Mouse (Mus musculus): ENCODE data around the gene Klra2.
"Not testable (repeated sequence)": the region's sequence is repeated elsewhere in the genome, so short reads cannot be mapped to it uniquely, and the experiment has no call there.

The Klra2 gene

DNA sequence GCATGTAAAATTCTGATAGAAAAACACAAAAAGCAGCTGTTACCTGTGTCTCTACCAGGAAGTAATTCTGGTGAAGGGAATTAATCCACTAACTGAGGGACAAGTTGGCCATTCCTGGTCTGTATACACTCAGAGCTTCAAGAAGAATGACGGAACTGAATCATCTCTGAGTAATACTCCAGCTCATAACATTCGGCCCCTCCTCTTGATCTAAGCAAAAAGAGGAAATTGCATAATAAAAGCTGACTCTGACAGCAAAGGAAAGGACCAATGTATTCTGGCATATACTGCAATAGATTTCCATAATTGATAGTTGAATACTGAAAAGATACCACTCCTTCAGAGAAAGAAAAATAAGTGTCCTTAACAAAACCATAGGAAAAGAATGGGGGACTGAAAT lies at the start of gene Klra2:
Gene Klra2, minus strand, starts transcription at position 157 of the 400 bp plus-strand sequence.
- no peak for DNase-seq (ENCODE audit: low spot score)

DNA sequence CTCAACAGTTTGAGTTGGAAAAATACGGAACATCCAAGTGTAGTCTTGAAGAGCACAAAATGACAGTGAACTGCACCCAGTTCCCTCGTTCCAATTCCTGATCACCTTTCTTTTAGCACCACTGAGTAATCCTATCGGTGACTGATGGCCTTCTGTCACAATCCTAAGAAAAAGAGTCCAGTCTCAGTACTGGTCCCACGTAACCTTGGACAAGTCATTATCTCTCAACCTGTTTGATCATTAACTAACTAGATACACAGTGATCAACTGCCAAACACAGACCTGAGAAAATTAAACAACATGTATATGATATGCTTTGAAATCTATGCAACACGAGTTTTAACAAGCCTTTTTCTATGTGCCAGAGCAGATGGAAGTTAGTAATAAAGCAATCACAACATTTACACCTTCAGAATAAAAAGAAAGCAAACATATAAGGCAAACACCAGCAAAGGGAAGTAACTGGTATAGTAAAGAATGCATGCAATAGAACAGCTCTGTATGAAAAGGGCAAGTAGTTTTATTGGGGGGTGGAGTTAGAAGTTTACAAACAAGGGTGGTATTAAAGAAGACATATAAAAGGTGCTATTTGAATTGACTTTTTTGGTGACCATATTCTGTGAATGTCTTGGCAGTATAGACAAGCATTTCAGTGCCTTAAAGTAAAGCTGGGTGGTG lies 47.4 kb upstream of the Klra2 start:
- DNase-seq (ENCODE audit: low spot score) = no peak

DNA sequence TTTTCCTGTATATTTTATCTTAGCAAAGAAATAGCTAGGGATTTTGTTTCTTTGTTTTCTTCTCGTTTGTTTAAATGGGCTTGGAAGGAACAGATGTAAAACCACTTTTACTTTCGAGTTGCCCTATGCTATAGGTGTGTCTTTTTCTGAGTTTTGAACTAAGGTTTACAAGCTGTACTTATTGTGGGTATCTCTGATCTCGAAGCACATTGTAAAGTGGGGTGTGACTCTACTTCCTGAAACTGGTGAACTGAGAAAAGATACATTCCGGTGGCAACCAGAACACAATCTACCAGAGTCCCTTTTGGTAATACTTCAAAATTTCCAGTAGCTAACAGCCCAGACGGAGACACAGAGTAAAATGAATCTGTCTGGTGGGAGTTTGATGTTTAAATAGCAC lies 46.8 kb upstream of the Klra2 start:
- DNase-seq (ENCODE audit: low spot score) = no peak

DNA sequence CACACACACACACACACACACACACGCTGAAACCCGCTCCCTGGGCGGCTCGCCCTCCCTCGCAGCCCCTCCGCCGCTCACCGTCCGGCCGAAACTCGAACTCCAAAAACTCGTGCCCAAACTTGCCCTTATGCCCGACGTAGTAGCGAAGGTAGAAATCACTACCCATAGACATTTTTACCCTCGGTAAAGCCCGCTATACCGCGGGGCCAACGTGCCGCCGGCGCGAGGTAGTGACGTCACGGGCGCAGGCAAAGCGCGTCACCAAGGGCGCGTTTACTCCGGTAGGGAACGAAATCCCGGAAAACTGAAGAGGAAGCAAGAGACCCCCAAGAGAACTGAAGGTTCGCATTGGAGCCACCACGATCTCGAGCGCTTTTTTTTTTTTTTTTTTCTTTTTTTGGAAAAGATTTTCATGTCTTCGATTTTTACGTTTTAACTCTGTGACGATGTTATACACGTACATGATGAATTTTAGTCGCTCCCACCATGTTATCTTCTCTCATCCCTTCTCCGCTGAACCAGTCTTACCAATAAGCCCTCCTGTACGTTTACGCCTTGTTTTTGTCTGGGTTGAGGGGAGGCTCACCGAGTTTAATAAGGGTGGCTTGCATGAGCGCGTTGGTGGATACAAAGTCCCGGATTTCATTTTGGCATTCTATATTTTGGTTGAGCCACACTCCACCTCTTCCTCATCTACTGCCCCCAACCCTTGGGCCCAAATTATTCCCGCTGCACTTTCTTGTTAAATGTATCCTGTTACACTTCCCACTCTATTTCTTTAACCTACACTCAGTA lies 46.0 kb upstream of the Klra2 start, which contains the start of gene Magohb:
Gene Magohb, minus strand, starts transcription at position 254 of the 798 bp plus-strand sequence.
- peak; percentile 86 for DNase-seq (ENCODE audit: low spot score)

DNA sequence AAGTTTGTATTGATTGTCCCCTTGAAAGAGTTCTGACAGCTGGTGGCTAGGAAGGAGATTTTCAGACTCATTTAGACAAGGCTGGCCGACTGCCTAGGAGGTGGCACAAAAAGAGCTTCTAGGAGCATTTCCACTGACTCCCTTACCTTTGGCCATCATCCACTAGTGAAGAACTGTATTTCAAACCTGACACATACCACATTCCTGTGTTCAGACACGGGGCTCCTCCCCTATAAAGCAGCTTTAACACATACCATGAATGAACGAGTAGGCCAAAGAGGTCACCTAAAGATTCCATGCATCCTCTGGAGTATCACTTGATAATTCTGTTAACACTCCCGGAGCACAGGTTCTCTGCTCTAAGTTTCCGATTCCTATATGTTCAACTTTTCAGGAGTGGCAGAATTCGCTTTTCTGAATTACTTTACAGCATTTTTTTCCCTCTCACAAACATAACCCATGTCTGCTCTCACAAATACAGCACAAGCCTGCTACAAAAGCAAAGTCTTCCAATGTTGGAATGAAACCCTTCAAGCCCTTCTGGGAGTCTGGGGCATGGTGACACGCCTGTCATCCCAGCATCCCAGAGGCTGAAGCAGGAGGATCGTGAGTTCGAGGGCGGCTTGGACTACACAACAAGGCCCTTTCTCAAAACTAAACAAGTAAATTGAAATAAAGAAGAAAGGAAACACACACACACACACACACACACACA lies 45.3 kb upstream of the Klra2 start:
- DNase-seq (ENCODE audit: low spot score) = no peak

DNA sequence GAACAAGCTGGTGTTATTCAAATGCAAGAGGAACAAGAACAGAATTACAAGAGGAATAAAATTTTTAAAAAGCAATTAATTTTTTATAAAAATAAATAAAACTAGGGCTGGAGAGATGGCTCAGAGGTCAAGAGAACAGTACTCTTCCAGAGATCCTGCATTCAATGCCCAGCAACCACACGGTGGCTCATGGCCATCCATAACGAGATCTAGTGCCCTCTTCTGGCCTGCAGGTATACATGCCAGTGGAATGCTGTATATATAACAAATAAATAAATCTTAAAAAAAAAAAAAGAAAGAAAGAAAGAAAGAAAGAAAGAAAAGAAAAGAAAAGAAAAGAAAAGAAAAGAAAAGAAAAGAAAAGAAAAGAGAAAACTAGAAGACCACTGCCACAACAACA lies 43.3 kb upstream of the Klra2 start:
- peak; percentile 60 for DNase-seq (ENCODE audit: low spot score)

DNA sequence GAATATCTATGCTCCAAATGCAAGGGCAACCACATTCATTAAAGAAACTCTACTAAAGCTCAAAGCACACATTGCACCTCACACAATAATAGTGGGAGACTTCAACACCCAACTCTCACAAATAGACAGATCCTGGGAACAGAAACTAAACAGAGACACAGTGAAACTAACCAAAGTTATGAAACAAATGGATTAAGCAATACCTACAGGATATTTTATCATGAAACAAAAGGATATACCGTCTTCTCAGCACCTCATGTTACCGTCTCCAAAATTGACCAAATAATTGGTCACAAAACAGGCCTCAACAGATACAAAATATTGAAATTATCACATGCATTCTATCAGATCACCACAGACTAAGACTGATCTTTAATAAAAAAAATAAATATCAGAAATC lies 31.0 kb upstream of the Klra2 start:
- not testable (repeated sequence) for DNase-seq (ENCODE audit: low spot score)

DNA sequence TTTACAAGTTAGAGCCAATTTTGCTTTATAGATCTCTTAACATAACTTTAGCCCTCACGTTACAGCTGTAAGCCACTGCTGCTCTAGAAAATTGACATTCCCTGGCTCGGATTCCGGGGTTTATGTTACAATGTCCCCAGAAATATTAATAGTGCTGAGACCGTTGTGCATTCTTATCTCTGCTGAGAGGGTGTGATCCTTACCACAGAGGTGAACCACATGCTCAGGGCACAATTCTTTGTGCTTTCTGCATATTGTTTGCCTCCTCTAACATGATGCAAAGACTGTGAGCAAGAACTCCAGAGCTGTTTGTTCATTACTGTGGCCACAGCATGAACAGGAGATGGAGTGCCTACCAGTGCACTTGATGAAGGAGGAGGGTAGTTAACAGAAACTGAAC lies 29.5 kb upstream of the Klra2 start:
- no peak for DNase-seq (ENCODE audit: low spot score)

DNA sequence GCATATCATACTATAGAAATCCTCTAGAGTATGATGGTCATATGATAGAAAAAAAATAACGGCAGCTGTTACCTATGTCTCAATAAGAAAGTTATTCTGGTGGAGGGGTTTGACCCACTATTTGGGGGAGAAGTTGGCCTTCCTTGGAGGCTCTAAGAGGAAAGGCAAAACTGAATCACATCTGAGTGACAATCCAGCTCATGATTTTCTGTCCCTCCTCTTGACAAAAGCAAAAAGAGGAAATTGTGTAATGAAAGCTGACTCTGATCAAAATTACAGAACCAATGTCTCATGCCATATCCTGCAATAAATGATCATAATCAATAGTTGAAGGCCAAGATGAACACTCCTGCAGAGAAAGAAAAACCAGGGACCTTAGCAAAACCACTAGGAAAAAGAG lies 25.1 kb upstream of the Klra2 start:
- no peak for DNase-seq (ENCODE audit: low spot score)

DNA sequence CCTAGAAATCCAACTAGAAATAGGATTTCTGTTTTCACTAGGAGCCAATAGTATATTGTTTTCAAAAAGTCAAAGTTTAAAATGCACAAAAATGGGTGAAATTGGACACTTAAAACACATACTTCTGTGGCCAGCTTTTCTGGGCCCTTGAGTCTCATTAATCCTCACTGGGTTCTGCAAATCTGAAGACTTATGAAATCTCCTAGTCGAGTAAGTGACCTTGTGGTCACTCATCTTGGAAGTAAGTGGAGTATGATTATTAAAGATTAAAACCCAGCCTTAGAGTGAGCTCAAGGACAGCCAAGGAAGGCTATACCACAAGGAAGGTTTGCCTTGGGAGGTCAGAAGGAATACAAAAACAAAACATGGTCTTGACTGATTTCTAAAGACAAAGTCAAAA lies 23.1 kb upstream of the Klra2 start:
- no peak for DNase-seq (ENCODE audit: low spot score)

DNA sequence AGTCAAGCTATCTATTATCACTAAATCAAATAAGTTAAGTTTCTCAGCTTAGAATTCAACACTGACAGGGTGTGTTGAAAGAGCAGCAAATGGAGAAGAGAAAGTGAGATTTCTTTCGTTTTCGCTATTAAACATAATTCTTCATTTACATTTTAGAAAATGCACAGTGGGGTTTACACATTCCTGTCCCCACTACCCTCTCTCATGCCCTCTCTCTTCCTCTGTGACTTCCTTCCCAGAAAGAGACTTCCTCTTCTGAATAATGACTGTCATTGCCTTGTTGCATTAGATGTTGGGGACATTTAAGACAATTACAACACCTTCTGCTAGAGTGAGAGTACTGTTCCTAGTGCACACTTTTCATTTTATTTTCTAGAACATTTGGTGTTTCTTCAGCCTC lies 22.4 kb upstream of the Klra2 start:
- no peak for DNase-seq (ENCODE audit: low spot score)

DNA sequence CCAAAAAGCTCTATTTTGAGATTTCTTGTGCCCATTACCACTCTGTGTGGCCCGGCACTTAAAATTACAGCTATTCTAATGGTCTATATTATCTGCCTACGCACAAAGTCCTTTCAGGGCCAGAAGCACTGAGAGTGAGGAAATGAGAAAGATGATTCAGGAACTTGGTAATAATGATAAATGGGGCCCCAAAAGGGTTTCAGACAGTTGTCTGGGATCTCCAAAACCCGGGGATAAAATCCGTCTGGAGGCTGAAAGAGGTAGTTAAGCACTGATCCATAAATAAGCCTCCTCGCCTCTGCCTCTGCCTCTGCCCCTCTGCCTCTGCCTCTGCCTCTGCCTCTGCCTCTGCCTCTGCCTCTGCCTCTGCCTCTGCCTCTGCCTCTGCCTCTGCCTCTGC lies 17.0 kb upstream of the Klra2 start:
- no peak for DNase-seq (ENCODE audit: low spot score)

DNA sequence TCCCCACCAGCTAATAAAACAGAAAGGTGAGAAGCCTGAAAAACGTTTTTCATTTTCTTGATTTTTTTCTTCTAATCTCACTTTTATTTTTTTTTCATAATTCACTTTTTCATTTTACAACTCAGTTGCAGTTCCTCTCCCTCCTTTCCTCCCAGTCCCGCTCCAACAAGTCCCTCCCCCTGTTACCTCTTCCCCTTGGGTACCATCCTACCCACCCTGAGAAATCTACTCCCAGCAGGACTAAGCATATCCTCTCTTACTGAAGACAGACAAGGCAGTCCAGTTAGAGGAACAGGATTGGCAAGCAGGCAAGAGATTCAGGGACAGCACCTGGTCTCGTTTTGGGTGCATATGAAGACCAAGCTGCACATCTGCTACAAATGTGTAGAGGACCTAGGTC lies 15.6 kb upstream of the Klra2 start:
- DNase-seq (ENCODE audit: low spot score) = no peak

DNA sequence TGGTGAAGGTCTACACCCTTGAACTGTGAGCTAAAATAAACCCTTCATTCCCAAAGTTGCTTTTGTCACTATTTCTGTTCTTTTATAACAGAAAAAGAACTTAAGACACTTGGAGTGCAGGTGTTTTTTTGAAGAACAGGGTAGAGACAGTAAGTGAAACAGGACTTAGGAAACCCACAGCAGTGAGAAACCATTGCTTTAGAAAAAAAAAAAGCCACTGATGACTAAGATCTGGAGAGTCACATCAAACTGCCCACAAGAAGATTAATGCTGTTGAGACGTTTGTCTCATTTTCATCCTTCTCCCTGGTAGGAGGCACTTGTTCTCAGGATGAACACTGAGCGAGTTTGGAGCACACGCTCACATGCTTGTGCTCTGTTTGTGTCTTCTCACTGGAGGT lies 14.8 kb upstream of the Klra2 start:
- DNase-seq (ENCODE audit: low spot score) = no peak

DNA sequence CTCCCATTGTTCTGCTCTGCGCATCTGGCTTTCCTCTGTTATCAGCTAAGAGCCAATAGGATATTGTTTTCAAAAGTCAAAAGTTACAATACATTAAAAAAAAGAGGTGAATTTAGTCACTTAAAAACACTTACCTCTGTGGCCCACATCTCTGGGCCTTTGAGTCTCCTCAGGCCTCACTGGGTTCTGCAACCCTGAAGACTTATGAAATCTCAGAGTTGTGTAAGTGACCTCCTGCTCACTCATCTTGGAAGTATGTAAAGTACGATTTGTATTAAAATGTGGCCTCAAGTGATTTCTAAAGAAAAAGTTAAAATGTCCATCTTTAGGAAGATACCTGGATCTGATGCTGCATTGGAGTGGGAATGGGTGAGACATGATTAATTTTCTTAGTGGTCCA lies 2.1 kb downstream of the Klra2 start:
- DNase-seq (ENCODE audit: low spot score) = no peak
